Mouse (Mus musculus): ENCODE data around the gene Castor1. TPM values are rescaled to one million over a fixed set of nuclear protein-coding genes. Genes with fewer than 3 reads are reported as not detected.

Gene Castor1
- polyA plus RNA-seq, 1 experiment from 2014 or later, result 2.7 TPM

DNA sequence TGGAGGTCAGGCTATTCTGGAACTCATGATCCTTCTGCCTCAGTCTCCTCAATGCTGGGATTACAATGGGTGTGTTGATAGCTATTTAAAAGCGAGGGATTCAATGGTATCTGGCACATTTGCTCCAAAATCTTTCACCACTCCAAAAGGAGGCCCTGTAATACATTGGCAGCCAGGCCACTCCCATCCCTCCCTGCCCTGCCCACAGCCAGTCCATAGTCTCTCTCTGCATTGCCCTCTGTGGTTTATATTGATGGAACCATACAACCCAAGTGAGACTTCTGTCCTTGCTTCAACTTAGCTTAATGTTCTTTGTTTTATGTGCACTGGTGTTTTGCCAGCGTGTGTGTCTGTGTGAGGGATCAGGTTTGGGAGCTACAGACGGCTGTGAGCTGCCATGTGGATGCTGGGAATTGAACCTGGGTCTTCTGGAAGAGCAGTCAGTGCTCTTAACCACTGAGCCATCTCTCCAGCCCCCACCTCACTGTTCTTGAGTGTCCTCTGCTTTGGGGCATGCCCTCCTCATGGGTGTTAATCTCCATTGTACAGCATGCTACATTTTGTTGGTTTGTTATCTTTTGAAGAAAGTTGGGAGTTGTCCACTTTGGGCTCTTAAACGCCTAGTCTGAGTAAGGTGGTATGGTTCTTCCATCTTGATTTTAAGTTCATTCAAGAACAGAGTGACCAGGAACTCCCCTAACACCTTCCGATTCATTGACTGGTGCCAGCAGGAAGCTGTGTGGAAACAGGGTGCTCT lies 8.7 kb downstream of the Castor1 start:
- no peak overlapping the region for H3K27ac ChIP-seq
- H3K4me1 ChIP-seq (replicated peaks), result peaks cover 13% of the 10 kb centered on the region
- no peak overlapping the region for H3K4me3 ChIP-seq
- DNase-seq (ENCODE audit: low spot score), result no peak
- H3K9me3 ChIP-seq, result no peaks in the 10 kb centered on the region
- H3K27me3 ChIP-seq (ENCODE audit: insufficient read depth, poor library complexity, severe bottlenecking), result no peaks in the 10 kb centered on the region
- no peaks in the 10 kb centered on the region for H3K36me3 ChIP-seq
- WGBS, result 83% methylated on average over 5 of the region's 5 CpGs

DNA sequence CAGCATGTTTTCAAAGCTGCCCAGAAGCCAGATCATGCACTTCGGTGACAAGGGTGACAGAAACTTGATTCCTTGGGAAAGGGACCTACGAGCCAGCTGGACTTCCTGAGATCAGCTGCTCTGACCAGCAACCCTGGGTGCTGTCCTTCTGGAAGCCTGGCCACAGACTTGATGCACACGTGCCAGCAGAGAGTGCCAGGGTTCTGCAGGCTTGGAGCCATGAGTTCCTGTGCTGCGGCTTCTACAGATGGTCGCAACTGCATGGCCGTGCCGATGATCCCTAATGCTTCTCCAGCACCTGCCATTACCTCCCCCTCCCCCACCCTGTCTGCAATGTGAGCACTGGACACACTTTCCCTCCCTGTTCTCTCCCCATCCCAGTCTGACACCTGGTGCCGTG lies 10.4 kb downstream of the Castor1 start:
- no peak for DNase-seq (ENCODE audit: low spot score)
- Histone ChIP-seq H3K9me3 (no peaks in the 10 kb centered on the region), H3K27ac (no peak overlapping the region), H3K27me3 (ENCODE audit: insufficient read depth, poor library complexity, severe bottlenecking) (no peaks in the 10 kb centered on the region), H3K4me3 (no peak overlapping the region), H3K4me1 (replicated peaks) (peaks cover 13% of the 10 kb centered on the region), H3K36me3 (no peaks in the 10 kb centered on the region)
- WGBS, result 54% methylated on average over 8 of the region's 8 CpGs

- no peaks in the 10 kb centered on the region for H3K27me3 ChIP-seq (ENCODE audit: insufficient read depth, poor library complexity, severe bottlenecking)
- peaks cover 13% of the 10 kb centered on the region for H3K4me1 ChIP-seq (replicated peaks)
- 63% methylated on average over 4 of the region's 4 CpGs for WGBS
- DNase-seq (ENCODE audit: low spot score), result no peak
- H3K9me3 ChIP-seq, result no peaks in the 10 kb centered on the region
- peak overlapping the region; percentile 35; the same call in 1 of the 2 replicates for H3K27ac ChIP-seq
- H3K4me3 ChIP-seq, result no peak overlapping the region
- H3K36me3 ChIP-seq, result no peaks in the 10 kb centered on the region
Observed at GRCm38 (mm10) chr11:4229841-4230240, 11.8 kb downstream of the Castor1 start.

- Histone ChIP-seq H3K27ac (no peak overlapping the region), H3K9me3 (no peaks in the 10 kb centered on the region), H3K27me3 (ENCODE audit: insufficient read depth, poor library complexity, severe bottlenecking) (no peaks in the 10 kb centered on the region), H3K36me3 (no peaks in the 10 kb centered on the region), H3K4me1 (replicated peaks) (peaks cover 13% of the 10 kb centered on the region), H3K4me3 (no peak overlapping the region)
- WGBS, result 91% methylated on average over 2 of the region's 2 CpGs
- DNase-seq (ENCODE audit: low spot score), result no peak
Observed at GRCm38 (mm10) chr11:4231435-4231834, 13.4 kb downstream of the Castor1 start.

DNA sequence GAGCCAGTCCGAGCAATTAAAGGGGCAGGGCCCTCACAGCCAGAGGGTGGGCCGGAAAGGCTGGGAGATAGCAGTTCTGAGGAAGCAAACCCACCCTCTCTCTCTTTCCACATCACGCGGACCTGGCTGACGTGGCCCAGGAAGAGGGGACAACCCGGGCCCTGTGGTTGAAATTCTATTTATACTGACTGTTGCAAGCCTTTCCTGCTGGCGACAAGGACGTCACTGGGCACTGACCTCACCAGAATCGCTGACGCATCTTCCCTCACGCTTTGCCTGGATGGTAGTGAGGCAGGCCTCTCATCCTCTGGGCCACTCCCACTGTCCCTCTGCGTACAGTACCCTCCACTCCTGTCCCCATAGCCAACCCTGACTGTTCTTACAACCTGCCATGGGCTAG lies 14.6 kb downstream of the Castor1 start:
- H3K27me3 ChIP-seq (ENCODE audit: insufficient read depth, poor library complexity, severe bottlenecking), result no peaks in the 10 kb centered on the region
- H3K4me1 ChIP-seq (replicated peaks), result peaks cover 13% of the 10 kb centered on the region
- no peaks in the 10 kb centered on the region for H3K36me3 ChIP-seq
- DNase-seq (ENCODE audit: low spot score), result no peak
- no peaks in the 10 kb centered on the region for H3K9me3 ChIP-seq
- H3K27ac ChIP-seq, result no peak overlapping the region
- H3K4me3 ChIP-seq, result no peak overlapping the region
- WGBS, result 74% methylated on average over 12 of the region's 12 CpGs

- H3K9me3 ChIP-seq, result no peaks in the 10 kb centered on the region
- no peaks in the 10 kb centered on the region for H3K4me1 ChIP-seq (replicated peaks)
- no peaks in the 10 kb centered on the region for H3K36me3 ChIP-seq
- DNase-seq (ENCODE audit: low spot score), result no peak
- H3K27me3 ChIP-seq (ENCODE audit: insufficient read depth, poor library complexity, severe bottlenecking), result no peaks in the 10 kb centered on the region
- WGBS, result 90% methylated on average over 6 of the region's 6 CpGs
- H3K27ac ChIP-seq, result no peak overlapping the region
- no peak overlapping the region for H3K4me3 ChIP-seq
Observed at GRCm38 (mm10) chr11:4235052-4235655, 17.1 kb downstream of the Castor1 start.

DNA sequence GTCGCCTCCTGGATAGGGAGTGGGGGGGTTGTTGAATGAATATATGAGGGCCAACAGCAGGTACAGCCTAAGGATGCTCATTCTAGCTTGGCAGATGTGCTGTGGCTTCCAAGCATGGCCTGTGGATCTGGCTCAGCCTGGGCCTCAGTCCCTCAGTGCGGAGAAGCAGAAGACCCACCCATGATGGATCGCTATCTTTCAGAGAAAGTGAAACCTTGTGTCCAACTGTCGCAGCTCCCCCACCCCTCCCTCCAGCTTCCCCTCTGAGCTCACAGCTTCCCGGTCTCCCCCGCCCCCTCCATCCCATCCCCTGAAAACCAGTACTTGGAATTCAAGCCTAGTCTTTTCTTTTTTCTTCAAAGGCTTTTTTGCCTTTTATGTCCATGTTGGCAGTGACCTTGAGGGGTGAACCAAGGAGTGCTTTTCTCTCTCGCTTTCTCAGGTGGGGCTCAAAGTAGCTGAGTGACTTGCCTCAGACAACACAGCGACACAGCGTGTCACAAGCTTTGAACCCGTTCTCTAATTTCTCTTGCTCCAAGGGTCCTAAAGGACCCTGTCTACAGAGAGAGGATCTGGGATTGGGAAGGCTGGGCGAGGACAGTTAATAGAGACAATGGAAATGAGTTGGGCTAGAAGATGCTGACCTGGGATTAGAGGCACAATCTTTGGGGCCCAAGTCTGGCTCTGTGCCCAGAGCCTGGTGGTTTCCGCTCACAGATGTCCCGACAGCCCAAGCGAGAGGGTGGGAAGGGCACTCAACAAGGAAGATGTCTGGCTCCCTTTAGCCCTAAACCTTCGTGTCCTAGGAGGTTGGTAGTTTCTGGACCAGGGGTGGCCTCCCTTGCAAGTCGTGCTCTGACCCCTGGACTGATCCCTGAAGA lies 17.9 kb downstream of the Castor1 start, which contains the start of gene Osm:
Osm (plus strand) TSS at position 756 of the 881 bp plus-strand sequence.
- H3K27me3 ChIP-seq (ENCODE audit: insufficient read depth, poor library complexity, severe bottlenecking), result no peaks in the 10 kb centered on the region
- DNase-seq (ENCODE audit: low spot score), result no peak
- H3K9me3 ChIP-seq, result no peaks in the 10 kb centered on the region
- no peak within 1 kb of the TSS for H3K4me3 ChIP-seq
- no peaks in the 10 kb centered on the region for H3K4me1 ChIP-seq (replicated peaks)
- WGBS, result 80% methylated on average over 16 of the region's 16 CpGs
- H3K36me3 ChIP-seq, result no peaks in the 10 kb centered on the region
- H3K27ac ChIP-seq, result no peak within 1 kb of the TSS

GRCm38 (mm10) chr11:4236546-4237067 lies 18.6 kb downstream of the Castor1 start:
- 89% methylated on average over 21 of the region's 21 CpGs for WGBS
- Histone ChIP-seq H3K9me3 (no peaks in the 10 kb centered on the region), H3K27me3 (ENCODE audit: insufficient read depth, poor library complexity, severe bottlenecking) (no peaks in the 10 kb centered on the region), H3K4me1 (replicated peaks) (no peaks in the 10 kb centered on the region), H3K4me3 (no peak overlapping the region), H3K36me3 (no peaks in the 10 kb centered on the region), H3K27ac (no peak overlapping the region)
- DNase-seq (ENCODE audit: low spot score), result no peak

DNA sequence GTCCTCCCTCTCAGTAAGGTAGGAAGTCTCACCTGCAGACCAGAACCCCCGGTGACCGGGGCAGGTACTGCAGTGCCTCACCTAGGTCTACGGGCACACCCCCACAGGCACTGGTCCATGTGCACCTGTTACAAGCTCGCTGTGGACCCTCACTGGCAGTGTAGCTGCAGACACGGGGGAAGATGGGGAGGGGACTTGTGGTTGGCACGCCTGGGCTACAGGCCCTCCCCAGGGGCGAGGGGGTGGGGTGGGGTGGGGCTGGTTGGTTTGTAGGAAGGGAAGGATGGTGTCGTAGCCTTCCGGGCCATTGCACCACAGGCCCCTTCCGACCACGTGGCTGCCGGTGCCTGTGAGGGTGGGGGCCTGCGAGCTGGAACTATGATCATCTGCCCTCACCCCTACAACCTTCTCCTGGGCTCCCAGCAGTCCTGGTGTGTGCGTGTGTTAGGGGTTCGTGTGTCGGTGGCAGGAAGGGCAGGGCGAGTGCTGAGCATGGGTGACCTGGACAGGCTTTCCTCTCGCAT lies 19.4 kb downstream of the Castor1 start:
- 87% methylated on average over 18 of the region's 18 CpGs for WGBS
- DNase-seq (ENCODE audit: low spot score), result no peak
- Histone ChIP-seq H3K4me3 (no peak overlapping the region), H3K9me3 (no peaks in the 10 kb centered on the region), H3K27me3 (ENCODE audit: insufficient read depth, poor library complexity, severe bottlenecking) (no peaks in the 10 kb centered on the region), H3K36me3 (no peaks in the 10 kb centered on the region), H3K27ac (no peak overlapping the region), H3K4me1 (replicated peaks) (no peaks in the 10 kb centered on the region)

DNA sequence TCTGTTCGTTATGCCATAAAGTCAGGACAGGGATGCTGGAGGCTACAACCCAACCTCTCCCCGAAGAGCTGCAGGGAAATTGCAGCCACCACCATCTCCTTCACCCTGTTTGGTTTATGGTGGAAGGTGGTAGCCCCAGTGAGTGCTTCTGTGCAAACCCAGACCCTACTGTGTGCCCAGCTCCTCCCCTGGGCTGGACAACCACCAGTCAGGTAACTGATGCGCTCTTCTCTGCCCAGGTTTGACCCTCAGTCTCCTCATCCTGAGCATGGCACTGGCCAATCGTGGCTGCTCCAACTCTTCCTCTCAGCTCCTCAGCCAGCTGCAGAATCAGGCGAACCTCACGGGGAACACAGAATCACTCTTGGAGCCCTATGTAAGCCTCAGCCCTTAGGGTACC lies 20.1 kb downstream of the Castor1 start:
- Histone ChIP-seq H3K4me1 (replicated peaks) (no peaks in the 10 kb centered on the region), H3K27ac (no peak overlapping the region), H3K9me3 (no peaks in the 10 kb centered on the region), H3K36me3 (no peaks in the 10 kb centered on the region), H3K27me3 (ENCODE audit: insufficient read depth, poor library complexity, severe bottlenecking) (no peaks in the 10 kb centered on the region), H3K4me3 (no peak overlapping the region)
- DNase-seq (ENCODE audit: low spot score), result no peak
- 91% methylated on average over 6 of the region's 6 CpGs for WGBS

DNA sequence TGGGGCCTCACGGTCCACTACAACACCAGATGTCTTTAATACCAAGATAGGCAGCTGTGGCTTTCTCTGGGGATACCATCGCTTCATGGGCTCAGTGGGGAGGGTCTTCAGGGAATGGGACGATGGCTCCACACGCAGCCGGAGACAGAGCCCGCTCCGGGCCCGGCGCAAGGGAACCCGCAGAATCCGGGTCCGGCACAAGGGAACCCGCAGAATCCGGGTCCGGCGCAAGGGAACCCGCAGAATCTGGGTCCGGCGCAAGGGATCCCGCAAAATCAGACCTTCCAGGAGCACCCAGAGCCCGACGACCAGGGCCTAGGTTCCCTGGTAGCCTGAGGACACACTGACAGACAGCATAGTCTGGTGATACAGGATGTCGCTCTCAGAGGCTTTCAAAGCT lies 21.7 kb downstream of the Castor1 start:
- H3K27me3 ChIP-seq (ENCODE audit: insufficient read depth, poor library complexity, severe bottlenecking), result no peaks in the 10 kb centered on the region
- 94% methylated on average over 23 of the region's 23 CpGs for WGBS
- no peak for DNase-seq (ENCODE audit: low spot score)
- no peaks in the 10 kb centered on the region for H3K36me3 ChIP-seq
- H3K4me3 ChIP-seq, result no peak overlapping the region
- H3K9me3 ChIP-seq, result no peaks in the 10 kb centered on the region
- no peaks in the 10 kb centered on the region for H3K4me1 ChIP-seq (replicated peaks)
- H3K27ac ChIP-seq, result no peak overlapping the region

DNA sequence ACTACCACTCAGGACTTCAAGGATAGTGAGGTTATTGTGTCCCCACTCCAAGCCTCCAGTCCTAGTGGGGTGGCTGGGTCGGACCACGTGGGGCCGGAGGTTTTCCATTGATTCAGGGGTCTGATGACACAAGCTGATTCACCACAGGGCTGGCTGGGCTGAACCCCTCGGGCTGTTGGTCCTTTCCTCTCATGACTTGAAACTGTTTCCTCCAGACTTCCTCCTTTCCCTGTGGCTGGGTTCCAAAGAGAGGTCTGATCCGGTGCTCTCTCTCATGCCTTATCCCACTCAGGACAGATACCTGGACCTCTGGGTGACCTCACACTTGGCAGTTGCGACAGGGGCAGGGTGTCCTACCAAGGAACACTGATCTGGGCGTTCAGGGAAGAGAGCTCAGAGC lies 22.1 kb downstream of the Castor1 start:
- Histone ChIP-seq H3K4me1 (replicated peaks) (no peaks in the 10 kb centered on the region), H3K27me3 (ENCODE audit: insufficient read depth, poor library complexity, severe bottlenecking) (no peaks in the 10 kb centered on the region), H3K36me3 (no peaks in the 10 kb centered on the region), H3K27ac (no peak overlapping the region), H3K4me3 (no peak overlapping the region), H3K9me3 (no peaks in the 10 kb centered on the region)
- 81% methylated on average over 7 of the region's 7 CpGs for whole genome bisulfite sequencing
- DNase-seq (ENCODE audit: low spot score), result no peak
